Mouse (Mus musculus): Measurements from ENCODE around the gene Tff3. TPM values are rescaled to one million over a fixed set of nuclear protein-coding genes. Genes with fewer than 3 reads are reported as not detected.

The Tff3 gene
- polyA plus RNA-seq, 1 experiment from 2014 or later: 0.35 TPM

DNA sequence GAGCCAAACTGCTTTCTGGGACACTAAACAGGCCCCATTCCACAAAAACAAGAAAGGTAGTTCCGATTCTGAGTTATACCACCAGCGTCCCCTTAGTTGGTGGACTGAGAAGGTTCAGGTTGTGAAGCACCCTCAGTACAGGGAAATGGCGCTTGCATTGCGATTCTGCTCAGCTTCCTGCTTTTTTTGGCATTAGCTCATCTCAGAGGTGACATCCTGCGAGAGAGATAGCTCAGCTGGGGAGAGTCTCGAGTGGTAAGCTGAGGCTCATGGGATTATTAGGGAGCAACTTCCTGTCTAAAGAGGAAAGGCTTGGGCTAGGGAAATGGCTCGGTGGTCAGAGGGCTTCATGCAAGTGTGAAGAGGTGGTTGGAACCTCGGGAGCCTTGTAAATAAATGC lies 39.6 kb downstream of the Tff3 start:
- no peak for ATAC-seq (ENCODE audit: insufficient number of reproducible peaks, low FRiP score, low TSS enrichment, low read depth)
- Histone ChIP-seq H3K9ac (no peak overlapping the region), H3K9me3 (no peaks in the 10 kb centered on the region), H3K27ac (no peak overlapping the region), H3K4me1 (peaks cover 24% of the 10 kb centered on the region), H3K27me3 (no peaks in the 10 kb centered on the region), H3K4me3 (no peak overlapping the region), H3K36me3 (no peaks in the 10 kb centered on the region), H3K4me2 (no peak overlapping the region)
- 64% methylated on average over 8 of the region's 8 CpGs for WGBS

DNA sequence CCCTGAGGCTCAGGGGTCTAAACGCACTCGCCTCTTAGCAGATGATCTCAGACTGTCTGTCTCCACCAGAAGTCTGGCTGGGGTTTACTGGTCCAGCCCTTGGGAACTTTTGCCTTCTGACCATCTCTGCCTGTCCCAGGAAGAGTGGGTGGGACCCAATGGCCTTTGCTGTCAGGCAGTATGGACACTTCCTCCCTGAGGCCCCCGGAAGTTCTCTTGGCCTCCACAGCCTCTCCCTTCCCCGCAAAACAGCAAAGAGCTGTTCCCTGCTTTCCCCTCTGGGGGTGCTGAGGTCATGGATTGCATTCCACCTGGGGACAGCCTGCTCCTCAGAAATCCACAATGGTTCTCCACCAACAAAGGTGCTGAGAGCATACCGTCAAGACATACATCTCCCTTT lies 40.7 kb downstream of the Tff3 start:
- H3K27me3 ChIP-seq: no peaks in the 10 kb centered on the region
- ATAC-seq (ENCODE audit: insufficient number of reproducible peaks, low FRiP score, low TSS enrichment, low read depth): no peak
- H3K4me2 ChIP-seq: no peak overlapping the region
- no peaks in the 10 kb centered on the region for H3K9me3 ChIP-seq
- no peak overlapping the region for H3K4me3 ChIP-seq
- peaks cover 24% of the 10 kb centered on the region for H3K4me1 ChIP-seq
- H3K36me3 ChIP-seq: no peaks in the 10 kb centered on the region
- no peak overlapping the region for H3K27ac ChIP-seq
- WGBS: 42% methylated on average over 5 of the region's 5 CpGs
- H3K9ac ChIP-seq: no peak overlapping the region

- no peak for ATAC-seq (ENCODE audit: insufficient number of reproducible peaks, low FRiP score, low TSS enrichment, low read depth)
- no peak overlapping the region for H3K9ac ChIP-seq
- H3K36me3 ChIP-seq: no peaks in the 10 kb centered on the region
- no peak overlapping the region for H3K4me3 ChIP-seq
- no peaks in the 10 kb centered on the region for H3K27me3 ChIP-seq
- peaks cover 24% of the 10 kb centered on the region for H3K4me1 ChIP-seq
- no peak overlapping the region for H3K4me2 ChIP-seq
- WGBS: 87% methylated on average over 7 of the region's 7 CpGs
- H3K9me3 ChIP-seq: no peaks in the 10 kb centered on the region
- H3K27ac ChIP-seq: no peak overlapping the region
These were observed 43.2 kb downstream of the Tff3 start for GRCm38 (mm10) chr17:31086196-31086595.

DNA sequence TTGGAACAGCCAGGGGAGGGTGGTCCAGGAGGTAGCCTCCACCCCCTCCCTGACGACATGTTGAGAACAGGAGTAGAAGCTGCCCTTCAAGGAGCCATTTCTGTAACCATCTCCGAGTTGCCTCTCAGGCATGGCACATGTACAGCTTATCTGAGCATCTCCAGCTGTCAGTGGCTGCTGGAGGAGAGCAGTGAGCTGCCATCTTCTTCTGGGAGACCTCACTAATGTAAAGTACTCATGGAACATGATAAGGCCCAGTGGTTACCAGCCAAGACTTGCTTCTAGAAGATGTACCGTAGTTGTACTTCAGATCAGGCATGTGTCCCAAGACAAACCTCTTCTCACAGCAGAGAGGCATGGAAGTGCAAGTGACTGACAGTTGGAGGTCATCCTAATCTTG lies 43.9 kb downstream of the Tff3 start:
- H3K27me3 ChIP-seq: no peaks in the 10 kb centered on the region
- H3K4me1 ChIP-seq: peaks cover 24% of the 10 kb centered on the region
- H3K4me2 ChIP-seq: no peak overlapping the region
- no peaks in the 10 kb centered on the region for H3K36me3 ChIP-seq
- no peak overlapping the region for H3K4me3 ChIP-seq
- WGBS: 84% methylated on average over 3 of the region's 3 CpGs
- H3K27ac ChIP-seq: no peak overlapping the region
- ATAC-seq (ENCODE audit: insufficient number of reproducible peaks, low FRiP score, low TSS enrichment, low read depth): no peak
- H3K9ac ChIP-seq: no peak overlapping the region
- no peaks in the 10 kb centered on the region for H3K9me3 ChIP-seq

DNA sequence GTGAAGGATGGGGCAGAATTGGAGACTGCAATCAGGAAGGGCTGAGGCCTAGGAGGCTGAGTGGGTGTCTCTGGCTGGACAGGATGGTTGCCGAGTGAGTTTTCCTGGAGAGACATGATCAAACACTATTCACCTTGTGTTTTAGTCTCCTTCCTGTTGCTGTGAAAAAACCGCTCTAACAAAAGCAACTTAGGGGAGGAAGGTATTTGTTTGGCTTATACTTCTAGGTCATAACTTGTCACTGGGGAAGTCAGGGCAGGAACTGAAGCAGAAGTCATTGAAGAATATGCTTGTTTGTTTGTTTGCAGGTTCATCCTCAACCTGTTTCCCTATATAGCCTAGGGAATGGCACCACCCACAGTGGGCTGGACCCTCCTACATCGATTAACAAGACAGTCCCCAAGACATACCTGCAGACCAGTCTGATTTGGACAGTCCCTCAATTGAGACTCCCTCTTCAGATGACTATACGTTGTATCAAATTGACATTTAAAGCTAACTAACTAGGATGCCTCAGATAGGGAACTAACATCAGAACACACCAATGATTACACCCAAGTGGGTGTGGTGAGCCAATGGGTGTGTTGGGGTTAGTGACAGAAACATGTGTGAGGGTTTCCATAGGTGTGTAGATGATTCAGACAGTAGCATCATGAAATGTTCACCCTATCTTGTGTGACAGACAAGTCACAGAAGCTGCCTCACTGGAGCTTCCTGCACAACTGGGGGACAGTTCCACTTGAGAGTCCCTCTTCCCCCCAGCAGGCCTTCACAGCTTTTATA lies 47.0 kb downstream of the Tff3 start:
- Histone ChIP-seq H3K4me1 (peaks cover 4% of the 10 kb centered on the region), H3K9me3 (no peaks in the 10 kb centered on the region), H3K27ac (no peak overlapping the region), H3K4me3 (no peak overlapping the region), H3K36me3 (no peaks in the 10 kb centered on the region), H3K4me2 (no peak overlapping the region), H3K27me3 (no peaks in the 10 kb centered on the region), H3K9ac (no peak overlapping the region)
- 86% methylated on average over 4 of the region's 4 CpGs for WGBS
- no peak for ATAC-seq (ENCODE audit: insufficient number of reproducible peaks, low FRiP score, low TSS enrichment, low read depth)

- H3K9me3 ChIP-seq: no peaks in the 10 kb centered on the region
- H3K9ac ChIP-seq: no peak overlapping the region
- no peaks in the 10 kb centered on the region for H3K27me3 ChIP-seq
- H3K36me3 ChIP-seq: no peaks in the 10 kb centered on the region
- H3K4me3 ChIP-seq: no peak overlapping the region
- no peak overlapping the region for H3K4me2 ChIP-seq
- H3K4me1 ChIP-seq: peaks cover 10% of the 10 kb centered on the region
- 56% methylated on average over 12 of the region's 12 CpGs for WGBS
- no peak overlapping the region for H3K27ac ChIP-seq
- ATAC-seq (ENCODE audit: insufficient number of reproducible peaks, low FRiP score, low TSS enrichment, low read depth): 0 out of 2 replicates have a peak, but pooled peaks have one; percentile 22
These were observed 50.2 kb downstream of the Tff3 start for GRCm38 (mm10) chr17:31079078-31079840.

DNA sequence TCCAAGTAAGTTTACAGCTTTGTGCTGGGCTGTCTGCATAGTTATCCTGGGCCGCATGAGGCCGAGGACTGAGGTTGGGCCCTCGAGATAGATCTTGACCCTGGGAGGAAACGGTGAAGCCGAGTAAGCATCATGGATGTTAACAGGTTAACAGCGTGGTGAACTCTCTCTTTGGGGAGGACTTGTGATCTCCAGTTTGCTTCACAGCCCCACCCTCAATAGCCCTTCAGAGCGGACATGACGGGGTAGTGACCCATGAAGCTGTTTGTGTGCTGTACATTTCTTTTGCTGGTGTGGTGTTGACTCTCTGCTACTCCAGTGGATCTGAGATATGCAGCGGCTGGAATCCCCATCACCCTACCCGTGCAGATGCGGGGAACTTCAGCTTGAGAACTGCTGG lies 50.9 kb downstream of the Tff3 start:
- H3K27ac ChIP-seq: no peak overlapping the region
- no peak overlapping the region for H3K4me3 ChIP-seq
- H3K9ac ChIP-seq: no peak overlapping the region
- no peak for ATAC-seq (ENCODE audit: insufficient number of reproducible peaks, low FRiP score, low TSS enrichment, low read depth)
- H3K4me1 ChIP-seq: peaks cover 16% of the 10 kb centered on the region
- H3K4me2 ChIP-seq: no peak overlapping the region
- 79% methylated on average over 11 of the region's 11 CpGs for WGBS
- H3K27me3 ChIP-seq: no peaks in the 10 kb centered on the region
- H3K36me3 ChIP-seq: no peaks in the 10 kb centered on the region
- H3K9me3 ChIP-seq: no peaks in the 10 kb centered on the region

DNA sequence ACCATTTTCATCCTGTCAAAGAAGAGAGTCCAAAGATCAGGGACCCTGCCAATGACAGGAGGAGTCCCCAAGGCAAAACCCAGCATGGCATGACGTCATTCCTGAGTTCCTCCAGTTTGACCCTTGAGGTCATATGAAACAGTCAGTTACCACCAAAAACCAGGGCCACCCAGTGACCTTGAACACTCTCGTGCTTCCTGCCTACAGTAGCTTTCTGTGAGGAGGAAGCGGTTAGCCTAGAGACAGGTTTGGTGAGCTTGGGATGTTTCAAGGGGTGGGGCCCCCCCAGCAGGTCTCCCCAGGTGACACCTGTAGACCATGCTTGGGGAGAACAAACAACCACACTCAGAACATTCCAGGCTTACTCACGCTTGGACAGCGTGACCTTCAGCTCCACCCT lies 51.9 kb downstream of the Tff3 start:
- ATAC-seq (ENCODE audit: insufficient number of reproducible peaks, low FRiP score, low TSS enrichment, low read depth): no peak
- H3K27ac ChIP-seq: no peak overlapping the region
- H3K4me1 ChIP-seq: peaks cover 26% of the 10 kb centered on the region
- no peaks in the 10 kb centered on the region for H3K27me3 ChIP-seq
- no peaks in the 10 kb centered on the region for H3K36me3 ChIP-seq
- H3K4me2 ChIP-seq: no peak overlapping the region
- WGBS: 66% methylated on average over 5 of the region's 5 CpGs
- no peak overlapping the region for H3K9ac ChIP-seq
- H3K4me3 ChIP-seq: no peak overlapping the region
- H3K9me3 ChIP-seq: no peaks in the 10 kb centered on the region

- Histone ChIP-seq H3K4me1 (peaks cover 47% of the 10 kb centered on the region), H3K9me3 (no peaks in the 10 kb centered on the region), H3K4me2 (no peak overlapping the region), H3K36me3 (no peaks in the 10 kb centered on the region), H3K27ac (no peak overlapping the region), H3K27me3 (no peaks in the 10 kb centered on the region), H3K4me3 (no peak overlapping the region), H3K9ac (no peak overlapping the region)
- 86% methylated on average over 5 of the region's 5 CpGs for WGBS
- ATAC-seq (ENCODE audit: insufficient number of reproducible peaks, low FRiP score, low TSS enrichment, low read depth): no peak
These were observed 54.0 kb downstream of the Tff3 start for GRCm38 (mm10) chr17:31075471-31075870.

Other genes with a start within 250 kb of the Tff3 start
- gene Glp1r, start 227.8 kb downstream of the Tff3 start, polyA plus RNA-seq (2015; fragmentation: Nextera tagmentation; extraction: Ambion mirVana): 0.08 TPM in 1 of 2 replicates, not detected in the other
- not detected in 2 replicates for gene Umodl1, start 175.0 kb downstream of the Tff3 start, polyA plus RNA-seq (2015; fragmentation: Nextera tagmentation; extraction: Ambion mirVana)
- 8.6 and 9.2 TPM in 2 replicates for gene Abcg1, start 72.0 kb downstream of the Tff3 start, polyA plus RNA-seq (2015; fragmentation: Nextera tagmentation; extraction: Ambion mirVana)
- gene Tff2, start 14.6 kb upstream of the Tff3 start, polyA plus RNA-seq (2015; fragmentation: Nextera tagmentation; extraction: Ambion mirVana): not detected in 2 replicates
- not detected in 2 replicates for gene Tff1, start 35.6 kb upstream of the Tff3 start, polyA plus RNA-seq (2015; fragmentation: Nextera tagmentation; extraction: Ambion mirVana)
- 0.06 TPM in 1 of 2 replicates, not detected in the other for gene Tmprss3, start 69.3 kb upstream of the Tff3 start, polyA plus RNA-seq (2015; fragmentation: Nextera tagmentation; extraction: Ambion mirVana)
- 0.32 and 0.82 TPM in 2 replicates for gene Ubash3a, start 78.2 kb upstream of the Tff3 start, polyA plus RNA-seq (2015; fragmentation: Nextera tagmentation; extraction: Ambion mirVana)
- gene Rsph1, start 147.7 kb upstream of the Tff3 start, polyA plus RNA-seq (2015; fragmentation: Nextera tagmentation; extraction: Ambion mirVana): 0.57 and 0.70 TPM in 2 replicates
- gene Slc37a1, start 157.1 kb upstream of the Tff3 start, polyA plus RNA-seq (2015; fragmentation: Nextera tagmentation; extraction: Ambion mirVana): 3.3 and 4.0 TPM in 2 replicates